Mouse (Mus musculus): Measurements from ENCODE around the gene Hist1h2bh.

The Hist1h2bh gene

GRCm38 (mm10) chr13:23502916-23503315, 40.3 kb downstream of the Hist1h2bh start:
- DNase-seq = no peak

- no peak for DNase-seq
These were observed 41.1 kb downstream of the Hist1h2bh start for GRCm38 (mm10) chr13:23502031-23502567.

GRCm38 (mm10) chr13:23501511-23501910, 41.7 kb downstream of the Hist1h2bh start:
- no peak for DNase-seq

- DNase-seq = peak; percentile 39 to 61
These were observed 42.6 kb downstream of the Hist1h2bh start for GRCm38 (mm10) chr13:23500424-23501200.

GRCm38 (mm10) chr13:23499943-23500342, 43.2 kb downstream of the Hist1h2bh start:
- DNase-seq = no peak

- DNase-seq = no peak
These were observed 44.5 kb downstream of the Hist1h2bh start for GRCm38 (mm10) chr13:23498653-23499052.

- no peak for DNase-seq
These were observed 45.4 kb downstream of the Hist1h2bh start for GRCm38 (mm10) chr13:23497656-23498321.

GRCm38 (mm10) chr13:23495526-23495925, 47.7 kb downstream of the Hist1h2bh start:
- no peak for DNase-seq

GRCm38 (mm10) chr13:23491990-23492389, 51.2 kb downstream of the Hist1h2bh start:
- DNase-seq = no peak
